Mouse (Mus musculus) CD4-positive, CD25-positive, alpha-beta regulatory T cell, adult 2 months (primary cell): ENCODE results near the gene Acyp1.

Experiments
- DNase-seq: peaks from one replicate; pipeline ENCODE4 v3.0.0-alpha.2; 2012; ENCODE audit warnings: low read depth, low spot score

The Acyp1 gene

DNA sequence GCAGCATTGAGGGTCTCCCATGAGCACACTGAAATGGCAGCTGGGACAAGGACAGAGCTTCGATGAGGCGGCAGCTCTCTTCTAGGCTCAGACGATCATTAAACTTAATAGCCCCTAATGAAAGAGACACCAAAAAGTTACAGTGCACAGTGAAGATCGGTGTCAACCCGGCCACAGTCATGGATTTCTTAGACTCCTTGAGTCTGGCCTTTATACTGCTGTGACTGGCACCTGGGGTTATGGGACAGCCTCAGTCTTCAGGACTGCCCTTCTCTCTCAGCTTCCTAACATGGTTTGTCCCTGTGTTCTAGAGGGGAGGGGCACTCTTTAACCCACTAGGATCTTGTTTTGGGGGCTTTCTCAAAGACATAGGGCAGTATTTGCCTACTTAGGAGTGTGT lies 50.7 kb downstream of the Acyp1 start:
- DNase-seq, result no peak

DNA sequence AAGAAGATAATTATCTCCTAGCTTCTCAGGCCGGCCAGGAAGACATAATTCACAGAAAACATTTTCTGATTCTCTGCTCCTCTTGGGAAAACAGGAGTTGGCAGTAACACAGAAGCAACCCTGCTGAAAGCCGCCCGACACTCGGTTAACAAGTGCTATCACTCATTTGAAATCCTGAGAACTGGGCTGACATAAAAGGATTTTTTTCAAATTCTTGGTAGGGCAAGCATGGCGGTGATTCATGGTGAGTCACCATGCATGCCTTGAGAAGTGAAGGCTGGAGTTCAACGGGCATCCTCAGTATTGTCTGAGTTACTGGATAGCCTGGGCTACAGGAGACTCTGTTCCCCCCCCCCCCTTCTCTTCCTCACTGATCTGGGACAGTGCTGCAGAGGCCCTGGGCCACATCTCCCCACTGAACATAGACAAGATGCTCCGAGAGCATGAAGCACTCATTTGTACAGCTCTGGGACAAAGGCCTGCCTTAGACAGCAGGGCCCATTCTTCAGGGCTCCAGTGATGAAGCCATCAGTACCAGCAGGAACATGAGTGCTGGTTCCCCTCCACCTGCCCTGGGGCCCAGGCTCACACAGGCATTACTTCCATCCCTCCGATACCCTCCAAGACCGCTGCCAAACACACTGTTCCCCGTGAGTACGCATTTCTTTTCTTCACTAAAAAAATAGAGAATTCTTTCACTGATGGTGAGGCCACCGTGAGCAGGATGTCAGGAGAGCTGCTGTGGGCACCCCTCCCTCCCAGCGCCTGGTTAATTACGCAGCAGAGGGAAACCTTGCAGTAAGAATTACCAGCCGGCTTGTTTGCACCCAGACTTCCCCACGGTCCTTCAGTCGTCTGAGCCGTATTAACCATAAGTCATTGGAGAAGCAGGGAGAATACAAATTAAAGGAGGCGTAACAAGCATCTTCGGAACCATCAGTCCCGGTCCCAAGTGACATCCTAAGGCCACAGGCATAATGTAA lies 54.6 kb downstream of the Acyp1 start:
- DNase-seq, result no peak

DNA sequence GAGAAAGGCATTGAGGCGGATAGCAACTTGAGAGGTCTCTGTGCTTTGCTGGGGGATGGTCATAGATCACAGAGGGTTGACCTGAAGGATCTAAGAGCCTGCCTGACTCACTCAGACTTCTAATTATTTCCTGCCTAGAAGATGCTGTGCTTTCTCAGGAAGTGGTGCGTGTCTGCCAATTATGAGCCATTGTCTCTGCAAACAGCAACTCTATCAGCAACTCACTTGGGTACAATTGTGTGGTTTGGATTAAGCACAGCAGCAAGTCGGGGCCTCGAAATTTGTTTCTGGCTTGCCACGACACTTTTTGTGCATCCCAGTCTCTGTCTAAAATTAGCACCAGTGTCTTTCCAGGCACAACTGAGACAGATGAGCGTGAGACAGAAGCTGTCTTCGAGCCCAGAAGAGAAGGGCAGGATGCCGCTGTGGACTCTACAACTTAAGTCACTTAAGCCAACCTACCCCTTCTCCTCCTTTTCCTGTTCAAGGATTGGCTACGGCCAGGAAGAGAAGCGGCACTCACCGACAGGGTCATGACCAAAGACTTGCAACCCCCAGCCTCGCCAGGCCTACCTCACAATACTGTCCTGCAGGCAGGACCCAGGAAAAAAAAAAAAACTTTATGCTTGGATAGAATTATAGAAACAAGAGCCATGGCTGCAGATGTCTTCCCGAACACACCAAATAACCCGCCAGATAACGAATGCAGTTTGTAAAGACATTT lies 60.2 kb downstream of the Acyp1 start:
- DNase-seq, result no peak

DNA sequence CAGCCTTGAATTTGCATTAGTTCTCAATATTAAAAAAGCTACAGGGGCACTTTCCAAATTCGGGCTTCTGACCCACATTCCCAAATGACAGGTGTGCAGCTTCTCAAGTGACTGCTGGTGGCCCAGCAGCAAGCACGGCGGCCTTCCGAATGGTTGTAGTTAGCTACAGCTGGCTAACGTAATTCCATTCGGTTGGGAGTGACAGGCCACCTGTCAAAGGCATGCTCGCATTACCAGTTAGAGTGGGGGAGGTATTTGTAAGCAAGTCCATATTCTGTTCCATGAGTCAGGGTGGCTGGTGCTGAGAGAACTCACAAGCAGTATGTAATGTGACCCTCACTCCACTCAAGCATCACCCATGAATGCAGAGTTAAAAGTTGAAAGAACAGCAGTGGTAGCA lies 61.0 kb downstream of the Acyp1 start:
- DNase-seq, result no peak
